Mouse (Mus musculus) E14TG2a.4 (cell line): ENCODE results near the gene Fabp6.

ENCODE experiments used
- H3K27me3 ChIP-seq: 2 replicates; pipeline ENCODE4 v1.6.1; 2014; ENCODE audit warnings: low read length, control low read depth; ENCODE audit not compliant: insufficient read depth
- H3K36me3 ChIP-seq: 2 replicates; pipeline ENCODE4 v1.6.1; 2014; ENCODE audit warnings: low read length, control low read depth; ENCODE audit not compliant: insufficient read depth
- H3K4me1 ChIP-seq: replicated peaks from 2 replicates; pipeline ENCODE4 v1.6.1; 2014; ENCODE audit warnings: low read depth, low read length, control low read depth
- H3K4me3 ChIP-seq: replicated peaks from 2 replicates; pipeline ENCODE4 v1.5.1; 2014; ENCODE audit warnings: mild to moderate bottlenecking, low read length
- H3K9me3 ChIP-seq: 2 replicates; pipeline ENCODE4 v1.6.1; 2014; ENCODE audit warnings: low read length, control low read depth
- CTCF ChIP-seq: conservative IDR thresholded peaks from 2 replicates; pipeline ENCODE4 v1.5.1; 2014; ENCODE audit warnings: low read length
- NANOG ChIP-seq: IDR thresholded peaks from 2 replicates; pipeline ENCODE4 v1.6.1; 2014; ENCODE audit warnings: borderline replicate concordance, low read length, mixed read lengths
- POU5F1 ChIP-seq: IDR thresholded peaks from 2 replicates; pipeline ENCODE4 v1.6.1; 2014; ENCODE audit warnings: low read length, borderline replicate concordance

The Fabp6 gene

DNA sequence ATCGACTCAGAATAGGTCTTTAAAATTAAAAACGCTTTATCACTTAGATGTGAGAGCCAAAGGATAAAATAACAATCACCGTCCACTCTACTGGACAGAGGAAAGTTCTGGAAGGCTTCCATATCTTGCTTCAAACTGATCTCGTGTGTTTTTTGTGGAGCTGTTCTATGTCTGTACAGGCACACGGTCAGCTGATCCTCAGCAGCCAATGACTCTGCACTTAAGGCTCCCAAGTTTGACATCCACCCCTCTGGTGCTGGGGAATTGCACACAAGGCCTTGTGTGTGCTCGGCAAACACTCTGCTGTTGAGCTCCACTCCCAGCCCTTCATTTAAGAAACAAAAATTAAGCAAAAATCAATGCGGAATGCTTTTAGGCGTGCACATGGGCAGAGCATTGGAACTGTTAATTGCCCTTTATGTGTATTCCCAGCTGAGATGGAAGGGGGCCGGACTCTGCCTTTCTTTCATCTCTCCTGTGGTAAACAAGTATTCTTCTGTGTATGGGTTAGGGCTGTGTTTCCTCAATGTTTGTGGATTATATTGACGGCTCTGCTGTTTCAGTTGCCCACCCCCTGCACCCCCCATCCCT is 37.6 kb downstream of the Fabp6 start:
- TF ChIP-seq CTCF = no peak
- no peak for TF ChIP-seq POU5F1
- no peak for TF ChIP-seq NANOG

DNA sequence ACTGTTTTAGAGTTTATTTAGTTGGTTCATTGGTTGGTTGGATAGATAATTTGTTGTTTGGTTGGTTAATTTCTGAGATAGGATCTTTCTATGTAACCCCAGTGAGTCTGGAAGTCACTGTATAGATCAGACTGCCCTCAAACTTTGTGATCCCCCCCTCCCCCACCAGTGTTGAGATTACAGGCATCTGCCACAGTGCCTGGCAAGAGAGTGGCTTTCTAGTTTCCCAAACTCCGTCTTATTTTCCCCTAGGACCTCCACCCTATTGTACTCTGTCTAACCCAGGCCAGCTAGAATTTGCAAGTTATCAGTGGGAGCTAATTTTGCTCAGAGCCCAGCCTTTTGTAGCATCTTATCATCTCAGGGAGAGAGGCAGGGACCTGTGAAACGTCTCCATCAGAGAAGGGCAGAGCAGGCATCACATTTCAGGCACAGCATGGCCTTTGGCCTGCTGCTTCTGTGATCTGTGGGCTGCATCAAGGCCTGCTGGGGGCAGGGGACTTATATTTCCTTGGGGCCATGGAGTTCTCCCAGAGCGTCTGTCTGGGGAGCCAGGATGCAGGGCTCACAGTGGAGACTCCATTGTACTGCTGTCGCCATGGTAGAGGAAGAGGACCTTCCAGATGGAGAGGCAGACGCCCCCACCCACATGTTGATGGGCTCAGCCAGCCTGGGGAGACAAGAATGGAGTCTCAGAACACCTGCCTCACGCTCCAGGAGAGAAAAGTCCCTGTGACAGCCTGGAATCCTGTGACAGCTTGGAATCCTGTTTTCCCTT is 41.6 kb downstream of the Fabp6 start:
- H3K9me3 ChIP-seq = no peaks in the 10 kb centered on the region
- no peaks in the 10 kb centered on the region for H3K27me3 ChIP-seq
- no peak for TF ChIP-seq CTCF
- no peak for TF ChIP-seq NANOG
- no peak for TF ChIP-seq POU5F1
- peaks cover 25% of the 10 kb centered on the region for H3K4me1 ChIP-seq
- no peak overlapping the region for H3K4me3 ChIP-seq
- peaks cover 8% of the 10 kb centered on the region for H3K36me3 ChIP-seq

More for the DNA sequence above, 37.6 kb downstream of the Fabp6 start:
- Histone ChIP-seq H3K4me3 (no peak overlapping the region), H3K27me3 (no peaks in the 10 kb centered on the region), H3K36me3 (no peaks in the 10 kb centered on the region), H3K9me3 (no peaks in the 10 kb centered on the region), H3K4me1 (peaks cover 56% of the 10 kb centered on the region)

DNA sequence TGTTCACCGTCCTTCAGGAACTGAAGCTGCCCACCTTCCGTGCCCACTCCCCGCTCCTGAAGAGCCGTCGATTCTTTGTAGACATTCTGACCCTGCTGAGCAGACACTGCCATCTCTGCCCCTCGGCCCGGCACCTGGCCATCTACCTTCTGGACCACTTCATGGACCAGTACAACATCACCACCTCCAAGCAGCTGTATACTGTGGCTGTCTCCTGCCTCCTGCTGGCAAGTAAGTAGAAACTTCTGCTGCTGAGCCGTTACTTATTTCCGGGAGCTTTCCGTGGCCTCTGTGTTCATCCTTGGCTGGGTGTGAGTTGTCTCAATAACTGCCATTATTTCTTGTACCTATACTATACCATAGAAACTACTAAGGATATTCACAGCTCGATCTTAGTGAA is 44.8 kb downstream of the Fabp6 start:
- TF ChIP-seq POU5F1 = no peak
- 0 out of 2 replicates have a peak, but pooled peaks have one; percentile 12 for TF ChIP-seq CTCF
- Histone ChIP-seq H3K4me1 (peaks cover 8% of the 10 kb centered on the region), H3K9me3 (no peaks in the 10 kb centered on the region), H3K36me3 (peaks cover 8% of the 10 kb centered on the region), H3K27me3 (no peaks in the 10 kb centered on the region), H3K4me3 (no peak overlapping the region)

DNA sequence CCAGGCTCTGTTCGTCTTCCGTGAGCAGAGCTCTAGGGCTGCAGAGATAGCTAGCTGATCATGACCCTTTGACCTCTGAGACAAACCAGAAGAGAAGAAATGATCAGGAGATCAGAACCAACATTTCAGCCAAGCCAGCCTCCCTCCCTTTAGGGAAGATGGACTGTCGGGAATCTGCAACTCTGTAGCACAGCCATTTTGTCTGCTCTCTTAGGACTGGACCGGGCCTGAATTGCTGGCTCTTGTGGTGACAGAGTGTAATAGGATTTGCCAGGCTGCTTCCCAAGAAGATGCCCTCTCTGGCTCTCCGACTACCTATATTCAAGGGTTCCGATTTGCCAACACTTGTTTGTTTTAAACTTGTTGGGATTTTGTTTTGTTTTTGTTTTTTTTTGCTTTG is 48.7 kb downstream of the Fabp6 start:
- Histone ChIP-seq H3K27me3 (no peaks in the 10 kb centered on the region), H3K4me1 (peaks cover 23% of the 10 kb centered on the region), H3K4me3 (no peak overlapping the region), H3K9me3 (no peaks in the 10 kb centered on the region), H3K36me3 (peaks cover 2% of the 10 kb centered on the region; the same call in 1 of the 2 replicates)
- TF ChIP-seq CTCF (no peak), POU5F1 (no peak), NANOG (no peak)

DNA sequence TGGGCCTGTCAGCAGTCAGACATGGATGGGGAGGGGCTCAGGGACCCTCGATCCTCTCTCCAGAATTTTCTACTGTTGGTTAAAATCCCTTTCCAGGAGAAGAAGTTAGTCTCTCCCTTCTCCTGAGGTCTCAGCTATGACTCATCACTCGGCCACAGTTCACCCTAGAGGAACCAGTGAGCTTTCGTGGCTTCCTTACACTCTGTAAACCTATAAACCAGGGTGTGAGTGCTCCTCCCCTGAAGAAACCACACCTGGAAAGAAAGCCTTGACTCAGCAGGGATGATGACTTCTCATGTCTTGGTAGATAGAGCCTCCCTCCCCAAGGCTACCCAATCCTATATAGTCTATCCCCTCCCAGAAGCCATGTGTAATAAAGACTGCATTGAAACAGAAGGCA is 49.6 kb downstream of the Fabp6 start:
- no peak overlapping the region for H3K4me3 ChIP-seq
- no peaks in the 10 kb centered on the region for H3K27me3 ChIP-seq
- no peaks in the 10 kb centered on the region for H3K9me3 ChIP-seq
- peaks cover 28% of the 10 kb centered on the region for H3K4me1 ChIP-seq
- TF ChIP-seq CTCF = no peak
- no peak for TF ChIP-seq NANOG
- no peak for TF ChIP-seq POU5F1
- H3K36me3 ChIP-seq = no peaks in the 10 kb centered on the region

DNA sequence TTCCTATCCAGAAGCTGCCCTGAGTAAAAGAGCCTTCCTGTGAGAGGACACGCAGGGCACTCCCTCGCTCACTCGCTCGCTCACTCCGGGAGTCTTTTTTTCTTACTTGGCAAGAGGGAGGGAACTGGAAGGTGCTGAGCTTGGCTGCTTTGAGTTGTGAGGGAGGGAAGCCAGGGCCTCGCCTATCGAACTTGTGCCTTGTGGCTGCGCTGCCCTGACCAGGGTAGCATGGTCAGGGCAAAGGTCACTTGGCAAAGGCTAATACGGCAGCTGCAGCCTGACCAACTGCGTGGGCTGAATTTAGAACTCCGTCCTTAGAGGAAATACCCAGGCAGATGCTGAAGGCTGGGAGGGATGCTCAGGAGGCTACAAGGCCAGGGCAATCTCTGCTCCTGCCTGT is 51.6 kb downstream of the Fabp6 start:
- Histone ChIP-seq H3K9me3 (no peaks in the 10 kb centered on the region), H3K27me3 (0 out of 2 replicates have a peak, but pooled peaks cover 3% of the 10 kb centered on the region), H3K4me3 (no peak overlapping the region), H3K36me3 (no peaks in the 10 kb centered on the region), H3K4me1 (peaks cover 41% of the 10 kb centered on the region)
- TF ChIP-seq NANOG (no peak), POU5F1 (no peak), CTCF (no peak)

DNA sequence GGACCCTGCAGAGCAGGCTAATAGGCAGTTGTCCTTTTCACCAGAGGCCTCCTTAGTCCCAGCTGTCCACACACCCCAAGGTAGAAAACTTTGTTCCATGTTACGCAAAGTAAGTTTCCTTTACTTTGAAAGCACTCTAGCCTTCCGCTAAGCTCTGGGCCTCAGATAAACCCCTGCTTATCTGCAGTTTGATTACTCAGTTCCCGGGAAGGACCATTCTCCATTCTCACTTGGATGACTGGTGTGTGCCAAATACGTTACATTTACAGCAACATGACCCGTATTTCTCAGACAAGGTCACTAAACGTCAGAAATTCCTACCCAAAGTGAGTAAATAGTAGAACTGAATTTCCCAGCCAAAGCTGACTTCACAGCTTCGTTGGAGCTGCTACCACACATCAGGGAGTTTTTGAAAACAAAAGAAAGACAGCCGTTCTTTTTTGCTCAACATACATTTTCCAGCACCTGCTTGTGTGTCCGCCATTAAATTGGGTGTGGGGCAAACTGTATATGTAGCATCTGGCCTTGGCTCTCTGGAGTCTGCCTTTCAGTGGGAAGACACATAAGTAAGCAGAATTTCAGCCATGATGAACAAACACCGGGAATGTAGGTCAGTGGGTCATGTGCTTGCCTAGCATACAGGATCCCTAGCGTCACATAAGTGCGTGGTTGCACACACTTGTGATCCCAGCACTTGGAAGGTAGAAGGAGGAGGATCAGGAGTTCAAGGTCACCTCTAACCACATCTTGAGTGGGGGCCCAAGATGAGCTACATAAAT is 52.5 kb downstream of the Fabp6 start:
- Histone ChIP-seq H3K9me3 (no peaks in the 10 kb centered on the region), H3K4me1 (peaks cover 41% of the 10 kb centered on the region), H3K27me3 (0 out of 2 replicates have a peak, but pooled peaks cover 5% of the 10 kb centered on the region), H3K4me3 (no peak overlapping the region), H3K36me3 (no peaks in the 10 kb centered on the region)
- no peak for TF ChIP-seq CTCF
- no peak for TF ChIP-seq POU5F1
- no peak for TF ChIP-seq NANOG

DNA sequence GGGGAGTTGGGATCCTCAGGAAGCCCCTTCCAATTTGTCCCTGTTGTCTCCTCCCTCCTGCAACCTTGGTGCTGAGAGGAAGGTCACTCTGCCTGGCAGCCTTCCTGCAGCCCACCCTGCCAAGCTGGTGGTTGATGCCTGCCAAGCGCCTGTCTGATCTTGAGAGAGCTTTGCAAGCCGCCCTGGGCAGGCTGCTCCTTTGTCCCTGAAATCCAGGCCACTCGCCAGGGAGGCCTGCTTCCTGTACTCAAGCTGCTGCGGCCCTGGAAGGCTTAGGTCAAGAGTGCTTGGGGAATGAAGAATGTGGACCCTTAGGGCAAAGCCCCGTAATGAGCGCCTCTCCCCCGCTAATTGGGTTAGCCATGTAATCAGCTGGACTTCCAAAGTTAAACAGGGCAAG is 53.2 kb downstream of the Fabp6 start:
- Histone ChIP-seq H3K36me3 (no peaks in the 10 kb centered on the region), H3K9me3 (no peaks in the 10 kb centered on the region), H3K4me1 (peaks cover 41% of the 10 kb centered on the region), H3K4me3 (no peak overlapping the region), H3K27me3 (peaks cover 5% of the 10 kb centered on the region; the same call in 1 of the 2 replicates)
- TF ChIP-seq CTCF = no peak
- TF ChIP-seq POU5F1 = no peak
- no peak for TF ChIP-seq NANOG
